Mouse (Mus musculus): Measurements from ENCODE around the gene Blm.

Blm gene

DNA sequence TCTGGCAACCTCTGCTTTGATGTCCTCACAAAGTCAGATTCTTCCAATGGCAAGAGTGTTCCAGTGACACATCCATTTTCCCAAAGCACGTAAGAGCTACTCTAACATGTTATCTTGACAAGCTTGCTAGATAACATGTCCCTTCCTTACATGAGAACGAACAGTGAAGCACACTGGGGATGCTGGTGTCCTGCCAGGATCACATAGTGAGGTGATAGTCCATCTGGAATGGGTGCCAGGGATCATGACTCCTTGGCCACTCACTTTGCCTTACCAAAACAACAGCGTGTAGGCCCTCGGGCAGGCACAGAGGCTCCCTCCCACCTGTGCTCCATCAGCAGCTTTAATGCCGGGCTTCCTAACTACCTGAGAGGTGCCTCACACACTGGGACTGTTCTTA is 74.7 kb downstream of the Blm start:
- DNase-seq (ENCODE audit: low spot score in 2 of 2), result no peak

DNA sequence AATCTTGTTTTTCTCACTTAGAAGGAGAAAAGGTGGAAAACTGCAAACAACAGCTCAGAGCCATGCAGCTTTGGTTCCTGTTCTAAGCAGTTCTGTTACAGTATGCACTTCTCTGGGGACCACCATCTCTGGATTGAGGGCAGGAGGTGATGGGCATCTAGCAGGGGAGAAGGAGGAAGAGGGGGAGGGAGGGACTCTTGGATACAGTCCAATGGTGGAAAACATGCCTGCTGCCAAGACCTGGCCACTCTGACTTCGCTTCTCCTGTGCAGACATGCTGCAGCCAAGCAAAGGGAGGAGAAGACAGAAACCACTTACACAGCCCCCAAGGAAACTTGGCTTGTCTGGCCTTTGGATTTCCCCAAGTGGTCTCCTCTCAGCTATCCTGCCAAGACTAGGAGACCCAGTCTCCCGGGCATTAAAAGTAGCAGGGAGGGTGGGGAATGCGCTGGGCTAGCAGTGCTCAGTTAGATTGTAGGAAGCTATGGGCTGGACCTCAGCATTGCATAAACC is 77.0 kb downstream of the Blm start:
- DNase-seq (ENCODE audit: low spot score in 2 of 2), result no peak

DNA sequence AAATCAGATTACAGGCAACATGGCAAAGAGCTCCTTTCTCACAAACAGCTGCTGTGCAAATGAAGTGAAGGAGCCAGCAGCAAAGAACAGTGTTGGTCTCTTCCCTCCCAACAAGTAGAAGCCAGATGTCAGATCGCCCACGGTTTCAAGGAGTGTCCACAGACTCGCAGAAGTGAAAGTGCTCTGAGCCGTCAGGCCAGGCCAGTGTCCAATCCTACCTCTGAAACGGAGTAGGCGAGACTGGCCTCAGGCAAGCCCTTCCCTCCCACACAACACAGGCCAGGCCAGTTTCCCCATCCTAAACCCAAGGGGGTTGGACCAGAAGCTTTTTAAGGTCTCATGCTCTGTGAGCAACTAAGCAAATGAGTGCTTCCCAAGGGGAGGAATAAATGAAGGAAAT is 77.7 kb downstream of the Blm start:
- peak in 1 of 2 experiments; percentile 75 for DNase-seq (ENCODE audit: low spot score in 2 of 2)

DNA sequence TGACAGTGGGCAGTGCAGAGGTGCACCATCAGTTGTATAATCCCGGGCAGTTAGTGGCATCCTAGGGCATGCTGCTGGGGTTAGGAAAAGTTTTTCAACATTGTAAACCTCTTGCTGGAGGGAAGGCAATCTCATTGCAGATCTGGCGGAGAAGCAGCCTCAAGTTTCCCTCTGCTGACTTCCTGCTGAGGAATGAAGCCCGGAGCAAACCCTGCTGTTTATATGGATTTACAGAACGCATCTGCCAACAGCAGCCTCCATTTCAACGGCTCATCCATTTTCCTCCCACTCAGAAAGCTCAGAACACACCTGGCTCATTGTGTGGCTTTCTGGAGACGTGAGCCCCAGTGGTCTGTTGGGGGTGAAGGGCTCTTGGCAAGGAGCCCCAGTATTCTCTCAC is 78.6 kb downstream of the Blm start:
- DNase-seq (ENCODE audit: low spot score in 2 of 2), result no peak

GRCm38 (mm10) chr7:80455505-80456160 is 79.3 kb downstream of the Blm start:
- DNase-seq (ENCODE audit: low spot score in 2 of 2), result no peak

DNA sequence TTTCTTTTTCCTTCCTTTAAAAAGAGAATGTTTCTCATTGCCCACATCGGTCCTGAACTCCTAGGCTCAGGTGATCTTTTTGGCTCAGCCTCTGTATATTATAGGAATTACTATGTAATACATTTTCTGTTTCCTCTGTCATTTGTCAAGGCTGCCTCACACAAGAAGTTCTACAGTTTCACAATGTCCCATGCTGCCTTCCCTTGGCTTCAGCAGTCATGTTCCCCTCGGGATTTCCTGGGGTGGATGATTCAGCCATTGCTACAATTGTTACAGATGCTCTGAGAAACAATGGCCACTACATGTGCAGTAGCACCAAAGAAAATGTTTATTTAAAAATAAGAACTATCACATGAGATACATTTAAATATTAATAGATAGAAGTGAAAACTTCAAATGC is 80.1 kb downstream of the Blm start:
- no peak for DNase-seq (ENCODE audit: low spot score in 2 of 2)

GRCm38 (mm10) chr7:80453997-80454396 is 80.9 kb downstream of the Blm start:
- DNase-seq (ENCODE audit: low spot score in 2 of 2), result no peak

- no peak for DNase-seq (ENCODE audit: low spot score in 2 of 2)
Observed at GRCm38 (mm10) chr7:80453121-80453520, 81.8 kb downstream of the Blm start.

GRCm38 (mm10) chr7:80452241-80452640 is 82.7 kb downstream of the Blm start:
- no peak for DNase-seq (ENCODE audit: low spot score in 2 of 2)

- DNase-seq (ENCODE audit: low spot score in 2 of 2), result no peak
Observed at GRCm38 (mm10) chr7:80451550-80452232, 83.2 kb downstream of the Blm start.

- DNase-seq (ENCODE audit: low spot score in 2 of 2), result no peak
Observed at GRCm38 (mm10) chr7:80450354-80450753, 84.6 kb downstream of the Blm start.

GRCm38 (mm10) chr7:80449620-80450091 is 85.3 kb downstream of the Blm start:
- DNase-seq (ENCODE audit: low spot score in 2 of 2), result no peak

GRCm38 (mm10) chr7:80447336-80447735 is 87.6 kb downstream of the Blm start:
- DNase-seq (ENCODE audit: low spot score in 2 of 2), result no peak

GRCm38 (mm10) chr7:80446221-80446878 is 88.6 kb downstream of the Blm start:
- no peak for DNase-seq (ENCODE audit: low spot score in 2 of 2)

DNA sequence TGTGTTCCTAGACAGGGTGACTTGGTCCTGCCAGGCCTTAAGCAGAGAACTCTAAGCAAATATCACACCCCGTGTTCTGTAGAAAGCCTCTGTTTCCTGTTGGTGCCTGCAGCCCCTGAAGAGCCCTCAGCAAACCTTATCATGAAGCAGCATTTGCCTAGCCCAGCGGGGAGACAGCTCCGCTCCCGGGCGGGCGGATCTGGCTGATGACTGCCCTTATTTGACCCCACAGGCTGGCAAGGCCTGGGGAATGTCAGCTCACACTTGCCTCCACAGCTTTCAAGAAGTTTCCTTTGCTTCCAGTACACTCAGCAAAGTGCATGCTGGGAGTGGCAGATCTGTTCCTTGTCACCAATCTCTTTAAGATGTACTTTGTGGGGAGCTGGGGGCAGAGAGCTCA is 89.4 kb downstream of the Blm start:
- DNase-seq (ENCODE audit: low spot score in 2 of 2), result no peak

DNA sequence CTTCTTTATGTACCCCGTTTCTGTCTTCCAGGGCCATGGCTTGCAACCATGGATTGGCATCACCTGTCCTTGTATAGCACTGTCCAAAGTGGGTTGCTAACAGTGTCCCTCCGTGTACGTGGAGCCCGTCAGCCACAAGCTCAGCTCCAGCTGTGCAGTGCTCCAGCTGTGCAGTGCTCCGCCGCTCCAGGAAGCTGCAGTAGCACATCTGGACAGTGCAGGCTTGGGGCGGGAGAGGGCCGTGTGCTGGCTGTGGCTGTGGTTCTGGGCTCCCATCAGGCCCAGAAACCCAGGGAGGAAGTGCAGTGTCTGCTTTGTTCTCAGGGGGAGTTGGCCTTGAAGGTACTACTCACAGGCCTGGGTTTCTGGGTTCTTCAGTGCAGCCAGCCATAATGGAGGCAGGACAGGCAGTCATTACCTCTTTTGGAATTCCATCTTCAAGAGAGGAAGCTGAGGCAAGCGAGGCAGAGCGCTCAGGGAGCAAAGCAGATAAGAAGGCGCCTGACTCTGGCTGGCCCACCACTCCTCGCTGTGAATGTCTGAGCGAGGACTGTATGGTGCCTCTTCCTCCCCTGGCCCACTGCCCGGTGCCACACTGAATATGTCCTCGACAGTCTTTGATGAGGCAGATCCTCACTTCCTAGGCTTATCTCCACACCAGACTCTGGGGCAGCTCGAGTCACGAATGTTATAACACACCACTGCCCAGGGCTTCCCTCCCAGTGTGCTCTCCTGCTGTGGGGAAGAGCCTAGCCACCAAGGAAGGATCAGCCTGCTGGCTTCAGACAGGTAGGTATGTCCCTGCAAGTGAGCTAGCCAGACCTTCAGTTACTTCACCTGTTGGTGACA is 90.3 kb downstream of the Blm start:
- DNase-seq (ENCODE audit: low spot score in 2 of 2), result no peak

GRCm38 (mm10) chr7:80443124-80443523 is 91.8 kb downstream of the Blm start:
- no peak for DNase-seq (ENCODE audit: low spot score in 2 of 2)

DNA sequence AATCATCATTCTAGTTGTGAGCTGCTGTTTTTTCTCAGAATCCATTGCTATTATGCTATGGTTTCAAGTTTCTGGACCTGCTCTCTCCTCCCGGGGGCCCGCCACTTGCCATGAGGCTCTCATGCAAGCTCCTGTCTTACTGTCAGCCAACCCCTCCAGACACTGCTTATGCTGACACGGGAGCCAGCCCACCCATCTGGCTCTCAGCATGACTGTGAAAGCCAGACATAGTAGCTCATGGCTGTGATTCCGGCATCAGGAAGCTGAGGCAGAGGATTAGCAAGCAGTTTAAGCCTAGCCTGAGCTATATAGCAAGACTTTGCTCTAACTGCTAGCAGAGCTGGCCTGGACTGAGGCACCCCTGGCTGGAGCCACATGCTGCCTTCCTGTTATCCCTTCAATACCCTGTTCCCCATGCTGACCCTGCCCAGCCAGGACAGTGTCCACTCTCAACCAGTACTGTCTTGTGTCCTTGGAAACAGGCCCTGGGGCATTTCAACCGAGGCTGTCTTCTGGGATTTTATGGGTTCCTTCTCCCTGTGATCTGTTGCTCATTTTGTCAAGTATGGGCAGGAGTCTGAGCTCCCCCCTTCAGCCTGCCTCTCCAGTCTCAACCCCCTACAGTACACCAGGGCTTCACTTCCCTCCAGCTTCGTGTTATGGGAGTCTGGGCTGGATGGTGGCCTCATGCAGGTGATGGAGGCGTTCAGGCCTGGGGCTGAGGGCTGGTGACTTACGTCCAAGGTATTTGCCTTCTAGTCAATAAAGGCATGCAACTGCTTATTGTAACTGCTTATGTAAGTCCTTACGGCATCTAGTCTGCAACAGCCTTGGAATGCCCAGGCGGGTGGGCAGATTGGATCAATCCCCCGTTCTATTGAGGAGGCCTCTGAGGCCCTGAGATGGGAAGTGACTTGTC is 92.7 kb downstream of the Blm start:
- DNase-seq (ENCODE audit: low spot score in 2 of 2), result no peak

DNA sequence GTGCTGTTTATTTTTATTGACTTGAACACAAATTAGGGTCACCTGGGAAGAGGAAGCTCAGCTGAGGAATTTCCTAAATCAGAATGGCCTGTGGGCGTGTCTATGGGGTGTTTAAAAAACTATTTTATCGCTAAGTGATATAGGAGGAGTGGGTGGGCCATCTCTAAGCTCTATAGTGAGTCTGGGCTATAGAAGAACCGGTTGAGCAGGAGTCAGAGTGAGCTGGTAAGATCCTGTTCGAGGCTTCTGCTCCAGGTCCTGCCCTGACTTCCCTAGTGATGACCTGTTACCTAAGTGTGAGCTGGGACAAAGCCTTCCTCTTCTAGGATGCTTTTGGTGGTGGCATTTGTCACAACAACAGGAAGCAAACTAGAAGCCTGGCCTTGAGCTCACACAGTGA is 94.2 kb downstream of the Blm start:
- DNase-seq (ENCODE audit: low spot score in 2 of 2), result no peak

- DNase-seq (ENCODE audit: low spot score in 2 of 2), result peak in 1 of 2 experiments; percentile 41
Observed at GRCm38 (mm10) chr7:80439789-80440488, 95.0 kb downstream of the Blm start.
